ENCODE assay signal across 37 mouse cellular contexts in the genomic region with DNA sequence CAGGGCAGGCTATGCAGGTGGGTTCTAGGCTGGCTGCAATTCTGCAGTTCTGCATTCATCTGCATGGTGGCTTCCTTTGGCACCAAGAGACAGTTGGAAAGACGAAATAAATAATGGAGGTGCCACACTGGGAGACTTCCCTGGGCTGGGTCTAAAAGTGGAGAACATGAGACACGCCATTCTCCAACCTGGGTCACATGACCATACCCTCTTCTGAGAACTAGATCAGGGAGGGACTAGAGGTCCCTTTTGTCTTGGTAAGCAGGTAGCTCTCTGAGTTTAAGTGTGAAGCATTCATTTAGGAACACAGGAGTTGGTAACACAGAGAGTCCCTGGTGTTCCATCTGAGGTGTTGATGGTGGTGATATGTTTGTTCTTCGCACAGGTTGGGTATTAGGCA. TPM values are rescaled to one million over a fixed set of nuclear protein-coding genes. Genes with fewer than 3 reads are reported as not detected.
"Had no signal": no experiment of that assay in that cellular context is flagged by ENCODE, and none has a peak within 500 bp of the region (broad histone marks: within the 10 kb centered on the region; RNA-seq: fewer than 3 reads in every experiment).

No protein-coding gene starts in this region.

- ATAC-seq: hindbrain, embryonic 16.5 days; inflammation-experienced regulatory T-cells, adult 6 months; intestine, embryonic 16.5 days; liver, embryonic 12.5 days had no signal

- H3K4me3 ChIP-seq: heart, embryonic 10.5 days; heart, embryonic 12.5 days; hindbrain, embryonic 10.5 days; hindbrain, embryonic 12.5 days; kidney, embryonic 15.5 days; limb, embryonic 13.5 days; limb, embryonic 15.5 days; liver, embryonic 12.5 days had no signal

- H3K27me3 ChIP-seq: heart, embryonic 12.5 days; hindbrain, embryonic 12.5 days; kidney, embryonic 15.5 days; limb, embryonic 13.5 days; limb, embryonic 15.5 days had no signal

- DNase-seq: gastrocnemius, postnatal 14 days; heart, adult 18-20 months; heart, postnatal 10 days; heart, postnatal 4 days; kidney, adult 11 months; kidney, adult 2 months; kidney, adult 9 months; kidney, postnatal 14 days; kidney, postnatal 36 days; layer of hippocampus, adult 9-11 months; layer of hippocampus, postnatal 36 days; left cerebral cortex, postnatal 4 days had no signal

- H3K9me3 ChIP-seq: heart, embryonic 12.5 days; hindbrain, embryonic 10.5 days; hindbrain, embryonic 12.5 days; kidney, embryonic 15.5 days; limb, embryonic 13.5 days; limb, embryonic 15.5 days; liver, embryonic 12.5 days had no signal

- H3K9ac ChIP-seq: heart, embryonic 12.5 days; hindbrain, embryonic 12.5 days; hindbrain, embryonic 14.5 days; kidney, embryonic 15.5 days; limb, embryonic 13.5 days; limb, embryonic 15.5 days; liver, embryonic 12.5 days had no signal

- H3K4me2 ChIP-seq: heart, embryonic 12.5 days; hindbrain, embryonic 12.5 days; hindbrain, embryonic 14.5 days; kidney, embryonic 15.5 days; limb, embryonic 13.5 days; limb, embryonic 15.5 days; liver, embryonic 12.5 days had no signal

- H3K36me3 ChIP-seq: heart, embryonic 10.5 days; heart, embryonic 12.5 days; hindbrain, embryonic 10.5 days; hindbrain, embryonic 12.5 days; kidney, embryonic 15.5 days; limb, embryonic 13.5 days; limb, embryonic 15.5 days; liver, embryonic 12.5 days had no signal

- H3K27ac ChIP-seq: heart, embryonic 10.5 days; hindbrain, embryonic 10.5 days; hindbrain, embryonic 12.5 days; hindbrain, embryonic 14.5 days; kidney, embryonic 15.5 days; kidney, postnatal 0 days; limb, embryonic 13.5 days; limb, embryonic 15.5 days; liver, embryonic 12.5 days had no signal

- H3K4me1 ChIP-seq: hindbrain, embryonic 12.5 days; limb, embryonic 13.5 days; limb, embryonic 15.5 days had no signal

RNA-seq across cellular contexts. Expression of gene Ctrb1, which starts 9.4 kb away (rescaled TPM):
- total RNA-seq: granulocyte monocyte progenitor cell, adult 5-6 weeks; heart, adult 18-20 months; heart, adult 8-10 months; heart, postnatal 25 days; heart, postnatal 4 days; layer of hippocampus, adult 18-20 months; layer of hippocampus, adult 8-10 months; layer of hippocampus, postnatal 14 days; layer of hippocampus, postnatal 36 days; left cerebral cortex, adult 18-20 months; left cerebral cortex, adult 8-10 months; left cerebral cortex, postnatal 10 days; left cerebral cortex, postnatal 25 days; left cerebral cortex, postnatal 4 days had no signal
- polyA plus RNA-seq: heart, embryonic 10.5 days; heart, embryonic 12.5 days; heart, embryonic 14.5 days; hindbrain, embryonic 10.5 days; hindbrain, embryonic 12.5 days; hindbrain, embryonic 14.5 days; hindbrain, embryonic 16.5 days; inflammation-experienced regulatory T-cells, adult 6 months; kidney, postnatal 0 days; limb, embryonic 11.5 days; liver, embryonic 12.5 days had no signal

RNA-seq across cellular contexts. Expression of gene Bcar1, which starts 43.4 kb away (rescaled TPM):
- total RNA-seq: granulocyte monocyte progenitor cell, adult 5-6 weeks had no signal
